Comparison of ENCODE assay signal across 20 mouse cellular contexts in genomic region chr8:128672441-128672840, GRCm38 (mm10). TPM values are rescaled to one million over a fixed set of nuclear protein-coding genes. Genes with fewer than 3 reads are reported as not detected.
A peak's percentile ranks its signal among the peaks of the same experiment; 100 is the strongest.
DNase-seq lines count a peak whose midpoint lies in the region; ATAC-seq and TF ChIP-seq lines count a peak whose summit lies in the region.
"Had no signal": no experiment of that assay in that cellular context is flagged by ENCODE, and none has a peak within 500 bp of the region (broad histone marks: within the 10 kb centered on the region; RNA-seq: fewer than 3 reads in every experiment).

No protein-coding gene starts in this region.

- no peak overlapping the region for H3K27ac ChIP-seq in midbrain, embryonic 11.5 days (ENCODE audit: low read depth, low read length)
- H3K27ac ChIP-seq in midbrain, embryonic 16.5 days (ENCODE audit: low read length), result no peak overlapping the region
- H3K27ac ChIP-seq in cortical plate, adult 2 months (ENCODE audit: insufficient read depth, low read length), result peak overlapping the region; percentile 46; the same call in 1 of the 2 replicates
- H3K27ac ChIP-seq in heart, embryonic 10.5 days, result no peak overlapping the region
- H3K27ac ChIP-seq: embryonic facial prominence, embryonic 10.5 days; embryonic facial prominence, embryonic 12.5 days; forebrain, embryonic 13.5 days; forebrain, embryonic 15.5 days had no signal

- no peaks in the 10 kb centered on the region for H3K27me3 ChIP-seq in midbrain, embryonic 11.5 days (ENCODE audit: control insufficient read depth, insufficient read depth, low read length)
- no peaks in the 10 kb centered on the region for H3K27me3 ChIP-seq in midbrain, embryonic 16.5 days (ENCODE audit: control insufficient read depth, insufficient read depth, low read depth, low read length)
- H3K27me3 ChIP-seq in heart, embryonic 10.5 days (ENCODE audit: insufficient read depth, poor library complexity, severe bottlenecking), result no peaks in the 10 kb centered on the region
- H3K27me3 ChIP-seq: embryonic facial prominence, embryonic 12.5 days; forebrain, embryonic 13.5 days; forebrain, embryonic 15.5 days; Patski had no signal

- no peak for TF ChIP-seq CTCF in cortical plate, adult 2 months (IDR thresholded peaks at IDR 0.05; ENCODE audit: extremely low read depth, insufficient read depth, low read length)

- no peak for TF ChIP-seq POLR2A in cortical plate, adult 2 months (IDR thresholded peaks at IDR 0.05; ENCODE audit: extremely low read depth, insufficient read depth, low read length)

- WGBS in midbrain, embryonic 11.5 days, result 82% methylated on average over 2 of the region's 2 CpGs
- WGBS in midbrain, embryonic 16.5 days, result 88% methylated on average over 2 of the region's 2 CpGs
- 80% methylated on average over 2 of the region's 2 CpGs for WGBS in heart, embryonic 10.5 days

- ATAC-seq in midbrain, embryonic 11.5 days (ENCODE audit: low FRiP score), result no peak
- no peak for ATAC-seq in midbrain, embryonic 16.5 days
- ATAC-seq: activated CD4-positive, CD25-positive, alpha-beta regulatory T cell, adult 4 months; forebrain, embryonic 13.5 days; forebrain, embryonic 15.5 days; forebrain, postnatal 0 days; Patski had no signal

- no peaks in the 10 kb centered on the region for H3K36me3 ChIP-seq in midbrain, embryonic 11.5 days (ENCODE audit: control insufficient read depth, insufficient read depth, low read length)
- H3K36me3 ChIP-seq in midbrain, embryonic 16.5 days (ENCODE audit: control insufficient read depth, insufficient read depth, low read length), result no peaks in the 10 kb centered on the region
- no peaks in the 10 kb centered on the region for H3K36me3 ChIP-seq in heart, embryonic 10.5 days
- H3K36me3 ChIP-seq: embryonic facial prominence, embryonic 10.5 days; embryonic facial prominence, embryonic 12.5 days; forebrain, embryonic 15.5 days had no signal

- no peak overlapping the region for H3K4me2 ChIP-seq in midbrain, embryonic 11.5 days
- H3K4me2 ChIP-seq in midbrain, embryonic 16.5 days (ENCODE audit: low read length), result no peak overlapping the region
- H3K4me2 ChIP-seq: embryonic facial prominence, embryonic 12.5 days; forebrain, embryonic 13.5 days; forebrain, embryonic 15.5 days had no signal

- H3K4me3 ChIP-seq in midbrain, embryonic 11.5 days (ENCODE audit: low read depth, low read length), result no peak overlapping the region
- no peak overlapping the region for H3K4me3 ChIP-seq in midbrain, embryonic 16.5 days (ENCODE audit: low read depth, low read length)
- no peak overlapping the region for H3K4me3 ChIP-seq in cortical plate, adult 2 months (ENCODE audit: insufficient read depth, low read length)
- no peak overlapping the region for H3K4me3 ChIP-seq in heart, embryonic 10.5 days
- H3K4me3 ChIP-seq: embryonic facial prominence, embryonic 10.5 days; embryonic facial prominence, embryonic 12.5 days; forebrain, embryonic 13.5 days; forebrain, embryonic 15.5 days had no signal

- no peaks in the 10 kb centered on the region for H3K9me3 ChIP-seq in midbrain, embryonic 11.5 days (ENCODE audit: control insufficient read depth, low read length)
- no peaks in the 10 kb centered on the region for H3K9me3 ChIP-seq in midbrain, embryonic 16.5 days (replicated peaks; ENCODE audit: control insufficient read depth, low read length, poor library complexity, severe bottlenecking)
- H3K9me3 ChIP-seq in heart, embryonic 10.5 days, result no peaks in the 10 kb centered on the region
- H3K9me3 ChIP-seq: embryonic facial prominence, embryonic 10.5 days; embryonic facial prominence, embryonic 12.5 days; forebrain, embryonic 13.5 days; forebrain, embryonic 15.5 days had no signal

- peak; percentile 67 for DNase-seq in midbrain, embryonic 11.5 days (ENCODE audit: low spot score, missing footprints)
- DNase-seq in heart, embryonic 10.5 days (ENCODE audit: low spot score), result no peak
- DNase-seq in cerebellum, adult 8-10 months, result no peak
- DNase-seq: adrenal gland, adult 8-10 months; adrenal gland, postnatal 14 days; adrenal gland, postnatal 36 days; cerebellum, adult 11-12 months; cerebellum, adult 2 months; cerebellum, adult 9-11 months; cerebellum, postnatal 14 days; cerebellum, postnatal 36 days; forebrain, postnatal 0 days had no signal

- no peak overlapping the region for H3K9ac ChIP-seq in midbrain, embryonic 11.5 days (ENCODE audit: low read length)
- H3K9ac ChIP-seq in midbrain, embryonic 16.5 days (ENCODE audit: low read depth, low read length), result no peak overlapping the region
- H3K9ac ChIP-seq: embryonic facial prominence, embryonic 12.5 days; forebrain, embryonic 13.5 days; forebrain, embryonic 15.5 days; forebrain, postnatal 0 days had no signal

- H3K4me1 ChIP-seq in midbrain, embryonic 11.5 days (ENCODE audit: control insufficient read depth, insufficient read depth, low read length), result no peaks in the 10 kb centered on the region
- no peaks in the 10 kb centered on the region for H3K4me1 ChIP-seq in midbrain, embryonic 16.5 days (ENCODE audit: control insufficient read depth, insufficient read depth, low read length)
- H3K4me1 ChIP-seq in cortical plate, adult 2 months (ENCODE audit: control insufficient read depth, insufficient read depth, low read length), result no peaks in the 10 kb centered on the region; the same call in 1 of the 2 replicates
- H3K4me1 ChIP-seq in heart, embryonic 10.5 days, result no peaks in the 10 kb centered on the region
- H3K4me1 ChIP-seq: embryonic facial prominence, embryonic 10.5 days; embryonic facial prominence, embryonic 12.5 days; forebrain, embryonic 13.5 days; forebrain, embryonic 15.5 days had no signal

RNA-seq across cellular contexts. Expression of gene Itgb1, which starts 13.0 kb away (rescaled TPM):
- polyA plus RNA-seq in midbrain, embryonic 11.5 days (2014; fragmentation: Nextera tagmentation; extraction: Ambion mirVana), result 165 and 188 TPM in 2 replicates
- polyA plus RNA-seq in midbrain, embryonic 16.5 days (2015; fragmentation: Nextera tagmentation; extraction: Ambion mirVana), result 72.9 and 76.5 TPM in 2 replicates
- polyA plus RNA-seq in cortical plate, adult 2 months (2012; rRNA removed), result 37.1 and 40.8 TPM in 2 replicates
- polyA plus RNA-seq in heart, embryonic 10.5 days (2016; fragmentation: Nextera tagmentation; extraction: Ambion mirVana), result 261 and 314 TPM in 2 replicates
